Mouse (Mus musculus) heart, embryonic 11.5 days (tissue): ENCODE data around the gene Hist1h2bm. TPM values are rescaled to one million over a fixed set of nuclear protein-coding genes. Genes with fewer than 3 reads are reported as not detected.
"Not testable (repeated sequence)": the region's sequence is repeated elsewhere in the genome, so short reads cannot be mapped to it uniquely, and the experiment has no call there.

Source experiments
- ATAC-seq: fragments of 200-750 bp; cut with Nextera tagmentation; replicated peaks from 2 replicates; pipeline ENCODE4 v1.8.0; 2017; ENCODE audit warnings: moderate library complexity; ENCODE audit not compliant: insufficient number of reproducible peaks, low FRiP score, low TSS enrichment
- H3K27ac ChIP-seq: fragments of 300-500 bp; sonication (generic); 2 replicates; pipeline ENCODE4 v1.5.1; 2014; ENCODE audit warnings: mild to moderate bottlenecking, low read depth, low read length
- H3K27me3 ChIP-seq: fragments of 300-500 bp; sonication (generic); 2 replicates; pipeline ENCODE4 v1.6.1; 2014; ENCODE audit warnings: mild to moderate bottlenecking, low read length, mixed read lengths; ENCODE audit not compliant: control insufficient read depth, insufficient read depth
- H3K36me3 ChIP-seq: fragments of 300-500 bp; sonication (generic); 2 replicates; pipeline ENCODE4 v1.6.1; 2014; ENCODE audit warnings: mild to moderate bottlenecking, low read length, moderate library complexity, mixed read lengths; ENCODE audit not compliant: control insufficient read depth, insufficient read depth
- H3K4me1 ChIP-seq: fragments of 300-500 bp; sonication (generic); 2 replicates; pipeline ENCODE4 v1.6.1; 2014; ENCODE audit warnings: low read length; ENCODE audit not compliant: control insufficient read depth, insufficient read depth
- H3K4me2 ChIP-seq: fragments of 300-500 bp; sonication (generic); 2 replicates; pipeline ENCODE4 v1.6.1; 2014; ENCODE audit warnings: mild to moderate bottlenecking, moderate library complexity
- H3K4me3 ChIP-seq: fragments of 300-500 bp; sonication (generic); 2 replicates; pipeline ENCODE4 v1.5.1; 2014; ENCODE audit warnings: low read depth, low read length
- H3K9ac ChIP-seq: fragments of 300-500 bp; sonication (generic); 2 replicates; pipeline ENCODE4 v1.6.1; 2014; ENCODE audit warnings: mild to moderate bottlenecking, low read depth, low read length, moderate library complexity
- H3K9me3 ChIP-seq: fragments of 300-500 bp; sonication (generic); replicated peaks from 2 replicates; pipeline ENCODE4 v1.6.1; 2016; ENCODE audit warnings: low read length; ENCODE audit not compliant: control insufficient read depth
- WGBS: fragments of 180-500 bp; shearing (Covaris S2); extraction: QIAGEN DNeasy Blood & Tissue Kit; methylation state at CpG from one replicate; pipeline ENCODE4 v1.1.7; 2014; ENCODE audit not compliant: insufficient replicate concordance; 5-methylcytosine and 5-hydroxymethylcytosine counted together
- microRNA-seq: library from miRNA; unstranded; fragments of <30 nt; microRNA quantifications from one replicate; pipeline ENCODE4, GENCODE M21; 2016; ENCODE audit warnings: borderline number of aligned reads
- polyA plus RNA-seq: library from polyadenylated mRNA; unstranded; fragments of >200 nt; fragmentation: Nextera tagmentation; extraction: Ambion mirVana; gene quantifications from 2 replicates; pipeline ENCODE4 v1.2.1, GENCODE M21; 2014

The Hist1h2bm gene
- polyA plus RNA-seq, 1 experiment from 2014 or later, result 1.4 TPM

DNA sequence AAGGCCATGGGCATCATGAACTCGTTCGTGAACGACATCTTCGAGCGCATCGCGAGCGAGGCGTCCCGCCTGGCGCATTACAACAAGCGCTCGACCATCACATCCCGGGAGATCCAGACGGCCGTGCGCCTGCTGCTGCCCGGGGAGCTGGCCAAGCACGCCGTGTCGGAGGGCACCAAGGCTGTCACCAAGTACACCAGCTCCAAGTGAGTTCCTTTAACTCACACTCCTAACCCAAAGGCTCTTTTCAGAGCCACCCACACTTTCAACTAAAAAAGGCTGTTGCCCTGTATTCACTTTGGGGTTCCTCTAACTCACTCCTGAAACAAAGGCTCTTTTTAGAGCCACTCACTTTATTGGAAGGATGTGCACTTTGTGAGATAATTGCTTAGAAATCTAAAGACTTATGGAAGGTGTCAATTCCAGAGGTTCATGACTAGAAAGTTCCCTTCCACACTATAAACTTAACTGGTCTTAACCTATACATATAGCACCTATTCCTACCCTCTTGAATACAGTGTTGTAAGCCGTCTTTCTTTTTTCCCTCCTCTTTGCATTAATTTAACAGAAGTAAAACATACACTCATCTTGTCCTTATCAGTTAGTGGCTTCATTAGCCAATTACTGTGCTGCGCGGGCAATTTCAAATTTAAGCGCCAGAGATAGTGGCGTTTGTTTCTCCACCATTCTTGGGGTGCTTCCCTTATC, 32.6 kb downstream of the Hist1h2bm start:
- peak; percentile 4; the same call in 1 of the 2 replicates for ATAC-seq
- WGBS, result under 1% methylated on average over 21 of the region's 26 CpGs

GRCm38 (mm10) chr13:21755707-21756106, 33.9 kb downstream of the Hist1h2bm start:
- no peaks in the 10 kb centered on the region for H3K9me3 ChIP-seq
- H3K27me3 ChIP-seq, result no peaks in the 10 kb centered on the region
- H3K4me1 ChIP-seq, result peaks cover 10% of the 10 kb centered on the region
- H3K36me3 ChIP-seq, result no peaks in the 10 kb centered on the region
- WGBS, result 74% methylated on average over 1 of the region's 1 CpGs
- no peak overlapping the region for H3K9ac ChIP-seq
- no peak for ATAC-seq
- no peak overlapping the region for H3K4me3 ChIP-seq
- peak overlapping the region; percentile 52 for H3K4me2 ChIP-seq
- H3K27ac ChIP-seq, result peak overlapping the region; percentile 29; the same call in 1 of the 2 replicates

More for the DNA sequence above, 32.6 kb downstream of the Hist1h2bm start:
- H3K9me3 ChIP-seq, H3K27me3 ChIP-seq, H3K36me3 ChIP-seq: not testable (repeated sequence)
- peak overlapping the region; percentile 76 for H3K9ac ChIP-seq
- peak overlapping the region; percentile 90 for H3K27ac ChIP-seq
- peak overlapping the region; percentile 49 for H3K4me3 ChIP-seq
- peaks cover 12% of the 10 kb centered on the region for H3K4me1 ChIP-seq
- H3K4me2 ChIP-seq, result peak overlapping the region; percentile 71

Small RNA genes within 50 kb of the gene (microRNA-seq; reads per million reads assigned to microRNA genes)
- gene Gm44357, result not detected
- gene Gm44367, result not detected
- 1.3 reads per million, percentile 17 among the genes with 10 or more reads in this experiment for gene Gm44454

Other genes with a start within 250 kb of the Hist1h2bm start
- 1.2 and 1.8 TPM in 2 replicates for gene Zkscan4, start 243.1 kb upstream of the Hist1h2bm start, polyA plus RNA-seq
- gene Gm10065, start 242.6 kb upstream of the Hist1h2bm start, polyA plus RNA-seq, result not detected in 2 replicates
- gene AK157302, start 226.8 kb upstream of the Hist1h2bm start, polyA plus RNA-seq, result 0.14 and 0.46 TPM in 2 replicates
- 7.4 and 8.5 TPM in 2 replicates for gene Gm11273, start 220.6 kb upstream of the Hist1h2bm start, polyA plus RNA-seq
- gene Zkscan8, start 190.9 kb upstream of the Hist1h2bm start, polyA plus RNA-seq, result 6.4 and 6.5 TPM in 2 replicates
- 0.14 and 0.15 TPM in 2 replicates for gene Olfr1366, start 179.2 kb upstream of the Hist1h2bm start, polyA plus RNA-seq
- not detected in 2 replicates for gene Olfr1535, start 162.2 kb upstream of the Hist1h2bm start, polyA plus RNA-seq
- gene Olfr1364, start 140.3 kb upstream of the Hist1h2bm start, polyA plus RNA-seq, result not detected in 2 replicates
- gene Olfr1362, start 108.0 kb upstream of the Hist1h2bm start, polyA plus RNA-seq, result not detected in 2 replicates
- not detected in 2 replicates for gene Olfr11, start 79.5 kb upstream of the Hist1h2bm start, polyA plus RNA-seq
- gene Olfr1361, start 58.7 kb upstream of the Hist1h2bm start, polyA plus RNA-seq, result not detected in 2 replicates
- not detected in 2 replicates for gene Olfr1360, start 44.6 kb upstream of the Hist1h2bm start, polyA plus RNA-seq
- not detected in 2 replicates for gene Olfr1359, start 23.9 kb upstream of the Hist1h2bm start, polyA plus RNA-seq
- gene Hist1h2bl, start 5.9 kb upstream of the Hist1h2bm start, polyA plus RNA-seq, result not detected in 2 replicates
- gene Hist1h2ai, start 5.6 kb upstream of the Hist1h2bm start, polyA plus RNA-seq, result 6.5 and 8.4 TPM in 2 replicates
- 4.4 TPM in 1 of 2 replicates, not detected in the other for gene Hist1h3h, start 4.4 kb upstream of the Hist1h2bm start, polyA plus RNA-seq
- 0.79 and 1.1 TPM in 2 replicates for gene Hist1h4j, start 13.0 kb downstream of the Hist1h2bm start, polyA plus RNA-seq
- gene Hist1h4k, start 28.5 kb downstream of the Hist1h2bm start, polyA plus RNA-seq, result 3.0 TPM in 1 of 2 replicates, not detected in the other
- gene Hist1h2ak, start 31.8 kb downstream of the Hist1h2bm start, polyA plus RNA-seq, result 3.1 and 4.2 TPM in 2 replicates
- gene Hist1h2bn, start 32.1 kb downstream of the Hist1h2bm start, polyA plus RNA-seq, result 1.6 and 2.0 TPM in 2 replicates
- 5.9 and 10.8 TPM in 2 replicates for gene Hist1h1b, start 58.6 kb downstream of the Hist1h2bm start, polyA plus RNA-seq
- gene Hist1h3i, start 61.3 kb downstream of the Hist1h2bm start, polyA plus RNA-seq, result 107 and 123 TPM in 2 replicates
- 3.3 and 6.2 TPM in 2 replicates for gene Hist1h2an, start 65.2 kb downstream of the Hist1h2bm start, polyA plus RNA-seq
- gene Hist1h2bp, start 65.4 kb downstream of the Hist1h2bm start, polyA plus RNA-seq, result 1.5 TPM in 1 of 2 replicates, not detected in the other
- 9.4 and 11.6 TPM in 2 replicates for gene Hist1h2bq, start 88.2 kb downstream of the Hist1h2bm start, polyA plus RNA-seq
- gene Hist1h2ao, start 88.4 kb downstream of the Hist1h2bm start, polyA plus RNA-seq, result not detected in 2 replicates
- not detected in 2 replicates for gene Hist1h4m, start 89.7 kb downstream of the Hist1h2bm start, polyA plus RNA-seq
- 7.1 and 10.5 TPM in 2 replicates for gene Hist1h4n, start 110.2 kb downstream of the Hist1h2bm start, polyA plus RNA-seq
- gene Hist1h2ap, start 111.5 kb downstream of the Hist1h2bm start, polyA plus RNA-seq, result 2,147 and 2,559 TPM in 2 replicates
- gene Hist1h2br, start 111.7 kb downstream of the Hist1h2bm start, polyA plus RNA-seq, result 10.3 and 12.3 TPM in 2 replicates
- 6.7 and 7.6 TPM in 2 replicates for gene Zfp184, start 223.1 kb downstream of the Hist1h2bm start, polyA plus RNA-seq